Mouse (Mus musculus): Measurements from ENCODE around the gene Tmem210. TPM values are rescaled to one million over a fixed set of nuclear protein-coding genes. Genes with fewer than 3 reads are reported as not detected.

The Tmem210 gene
- polyA plus RNA-seq (2012; rRNA removed) = 830 and 870 TPM in 2 replicates

- TF ChIP-seq POLR2A (IDR thresholded peaks at IDR 0.05; ENCODE audit: control insufficient read depth, low read depth, low read length) = peak; percentile 63
- no peak for TF ChIP-seq CTCF (IDR thresholded peaks at IDR 0.05; ENCODE audit: control insufficient read depth, insufficient read depth, insufficient replicate concordance, low read depth, low read length)
- peak within 1 kb of the TSS; percentile 54 for H3K27ac ChIP-seq (ENCODE audit: control insufficient read depth, insufficient read depth, low read depth, low read length)
- peak within 1 kb of the TSS; percentile 76 for H3K4me3 ChIP-seq (ENCODE audit: control insufficient read depth, low read depth, low read length)
- H3K27me3 ChIP-seq (ENCODE audit: control insufficient read depth, insufficient read depth, low read length) = no peaks in the 10 kb centered on the region
- H3K4me1 ChIP-seq (ENCODE audit: control insufficient read depth, insufficient read depth, low read length) = peaks cover 8% of the 10 kb centered on the region
- peaks cover 5% of the 10 kb centered on the region for H3K36me3 ChIP-seq (ENCODE audit: control insufficient read depth, insufficient read depth, low read length)
Measured at GRCm38 (mm10) chr2:25287927-25288649, at the start of gene Tmem210. TSS of gene Tmem210 (plus strand) at chr2:25288145.

- no peaks in the 10 kb centered on the region for H3K36me3 ChIP-seq (ENCODE audit: control insufficient read depth, insufficient read depth, low read length)
- peaks cover 23% of the 10 kb centered on the region for H3K4me1 ChIP-seq (ENCODE audit: control insufficient read depth, insufficient read depth, low read length)
- no peak overlapping the region for H3K27ac ChIP-seq (ENCODE audit: control insufficient read depth, insufficient read depth, low read depth, low read length)
- H3K27me3 ChIP-seq (ENCODE audit: control insufficient read depth, insufficient read depth, low read length) = no peaks in the 10 kb centered on the region
- TF ChIP-seq POLR2A (IDR thresholded peaks at IDR 0.05; ENCODE audit: control insufficient read depth, low read depth, low read length) (no peak), CTCF (IDR thresholded peaks at IDR 0.05; ENCODE audit: control insufficient read depth, insufficient read depth, insufficient replicate concordance, low read depth, low read length) (no peak)
- no peak overlapping the region for H3K4me3 ChIP-seq (ENCODE audit: control insufficient read depth, low read depth, low read length)
Measured at GRCm38 (mm10) chr2:25239766-25240165, 48.2 kb upstream of the Tmem210 start.

GRCm38 (mm10) chr2:25240310-25240709 is 47.6 kb upstream of the Tmem210 start:
- H3K27me3 ChIP-seq (ENCODE audit: control insufficient read depth, insufficient read depth, low read length) = no peaks in the 10 kb centered on the region

GRCm38 (mm10) chr2:25240723-25241437 is 47.1 kb upstream of the Tmem210 start:
- no peaks in the 10 kb centered on the region for H3K36me3 ChIP-seq (ENCODE audit: control insufficient read depth, insufficient read depth, low read length)
- H3K27me3 ChIP-seq (ENCODE audit: control insufficient read depth, insufficient read depth, low read length) = no peaks in the 10 kb centered on the region
- TF ChIP-seq CTCF (IDR thresholded peaks at IDR 0.05; ENCODE audit: control insufficient read depth, insufficient read depth, insufficient replicate concordance, low read depth, low read length) = no peak
- no peak for TF ChIP-seq POLR2A (IDR thresholded peaks at IDR 0.05; ENCODE audit: control insufficient read depth, low read depth, low read length)
- H3K4me1 ChIP-seq (ENCODE audit: control insufficient read depth, insufficient read depth, low read length) = peaks cover 23% of the 10 kb centered on the region
- H3K27ac ChIP-seq (ENCODE audit: control insufficient read depth, insufficient read depth, low read depth, low read length) = no peak overlapping the region
- peak overlapping the region; percentile 25 for H3K4me3 ChIP-seq (ENCODE audit: control insufficient read depth, low read depth, low read length)

More at GRCm38 (mm10) chr2:25240310-25240709, 47.6 kb upstream of the Tmem210 start:
- H3K4me3 ChIP-seq (ENCODE audit: control insufficient read depth, low read depth, low read length) = peak overlapping the region; percentile 25
- no peaks in the 10 kb centered on the region for H3K36me3 ChIP-seq (ENCODE audit: control insufficient read depth, insufficient read depth, low read length)
- H3K27ac ChIP-seq (ENCODE audit: control insufficient read depth, insufficient read depth, low read depth, low read length) = no peak overlapping the region; the same call in 1 of the 2 replicates
- peaks cover 23% of the 10 kb centered on the region for H3K4me1 ChIP-seq (ENCODE audit: control insufficient read depth, insufficient read depth, low read length)
- no peak for TF ChIP-seq POLR2A (IDR thresholded peaks at IDR 0.05; ENCODE audit: control insufficient read depth, low read depth, low read length)
- no peak for TF ChIP-seq CTCF (IDR thresholded peaks at IDR 0.05; ENCODE audit: control insufficient read depth, insufficient read depth, insufficient replicate concordance, low read depth, low read length)

- Histone ChIP-seq H3K27ac (ENCODE audit: control insufficient read depth, insufficient read depth, low read depth, low read length) (no peak overlapping the region), H3K4me3 (ENCODE audit: control insufficient read depth, low read depth, low read length) (peak overlapping the region; percentile 8; the same call in 1 of the 2 replicates), H3K4me1 (ENCODE audit: control insufficient read depth, insufficient read depth, low read length) (peaks cover 23% of the 10 kb centered on the region), H3K36me3 (ENCODE audit: control insufficient read depth, insufficient read depth, low read length) (no peaks in the 10 kb centered on the region), H3K27me3 (ENCODE audit: control insufficient read depth, insufficient read depth, low read length) (no peaks in the 10 kb centered on the region)
- TF ChIP-seq CTCF (IDR thresholded peaks at IDR 0.05; ENCODE audit: control insufficient read depth, insufficient read depth, insufficient replicate concordance, low read depth, low read length) (no peak), POLR2A (IDR thresholded peaks at IDR 0.05; ENCODE audit: control insufficient read depth, low read depth, low read length) (no peak)
Measured at GRCm38 (mm10) chr2:25241438-25241775, 46.5 kb upstream of the Tmem210 start.

- Histone ChIP-seq H3K4me1 (ENCODE audit: control insufficient read depth, insufficient read depth, low read length) (peaks cover 23% of the 10 kb centered on the region), H3K4me3 (ENCODE audit: control insufficient read depth, low read depth, low read length) (peak within 1 kb of the TSS; percentile 72), H3K27ac (ENCODE audit: control insufficient read depth, insufficient read depth, low read depth, low read length) (no peak within 1 kb of the TSS), H3K36me3 (ENCODE audit: control insufficient read depth, insufficient read depth, low read length) (no peaks in the 10 kb centered on the region; the same call in 1 of the 2 replicates), H3K27me3 (ENCODE audit: control insufficient read depth, insufficient read depth, low read length) (no peaks in the 10 kb centered on the region)
- no peak for TF ChIP-seq CTCF (IDR thresholded peaks at IDR 0.05; ENCODE audit: control insufficient read depth, insufficient read depth, insufficient replicate concordance, low read depth, low read length)
- TF ChIP-seq POLR2A (IDR thresholded peaks at IDR 0.05; ENCODE audit: control insufficient read depth, low read depth, low read length) = no peak
Measured at GRCm38 (mm10) chr2:25242101-25242506, 45.8 kb upstream of the Tmem210 start, which contains the start of the genes Rnf208 and Cysrt1. TSS of gene Rnf208 (plus strand) at chr2:25242255. TSS of gene Cysrt1 (minus strand) at chr2:25242452.

- Histone ChIP-seq H3K36me3 (ENCODE audit: control insufficient read depth, insufficient read depth, low read length) (no peaks in the 10 kb centered on the region; the same call in 1 of the 2 replicates), H3K27me3 (ENCODE audit: control insufficient read depth, insufficient read depth, low read length) (no peaks in the 10 kb centered on the region), H3K27ac (ENCODE audit: control insufficient read depth, insufficient read depth, low read depth, low read length) (no peak overlapping the region), H3K4me1 (ENCODE audit: control insufficient read depth, insufficient read depth, low read length) (peaks cover 23% of the 10 kb centered on the region), H3K4me3 (ENCODE audit: control insufficient read depth, low read depth, low read length) (no peak overlapping the region)
- no peak for TF ChIP-seq CTCF (IDR thresholded peaks at IDR 0.05; ENCODE audit: control insufficient read depth, insufficient read depth, insufficient replicate concordance, low read depth, low read length)
- TF ChIP-seq POLR2A (IDR thresholded peaks at IDR 0.05; ENCODE audit: control insufficient read depth, low read depth, low read length) = no peak
Measured at GRCm38 (mm10) chr2:25243342-25243741, 44.6 kb upstream of the Tmem210 start.

Measured in testis, adult 2 months (tissue).